Mouse (Mus musculus) cerebellum, adult 18-20 months (tissue): ENCODE data around the gene Lmbrd1.
"Not testable (repeated sequence)": the region's sequence is repeated elsewhere in the genome, so short reads cannot be mapped to it uniquely, and the experiment has no call there.

Source experiments
- DNase-seq, 2 experiments: peaks; one replicate each; pipeline ENCODE4 v3.0.0; 2021

The Lmbrd1 gene

DNA sequence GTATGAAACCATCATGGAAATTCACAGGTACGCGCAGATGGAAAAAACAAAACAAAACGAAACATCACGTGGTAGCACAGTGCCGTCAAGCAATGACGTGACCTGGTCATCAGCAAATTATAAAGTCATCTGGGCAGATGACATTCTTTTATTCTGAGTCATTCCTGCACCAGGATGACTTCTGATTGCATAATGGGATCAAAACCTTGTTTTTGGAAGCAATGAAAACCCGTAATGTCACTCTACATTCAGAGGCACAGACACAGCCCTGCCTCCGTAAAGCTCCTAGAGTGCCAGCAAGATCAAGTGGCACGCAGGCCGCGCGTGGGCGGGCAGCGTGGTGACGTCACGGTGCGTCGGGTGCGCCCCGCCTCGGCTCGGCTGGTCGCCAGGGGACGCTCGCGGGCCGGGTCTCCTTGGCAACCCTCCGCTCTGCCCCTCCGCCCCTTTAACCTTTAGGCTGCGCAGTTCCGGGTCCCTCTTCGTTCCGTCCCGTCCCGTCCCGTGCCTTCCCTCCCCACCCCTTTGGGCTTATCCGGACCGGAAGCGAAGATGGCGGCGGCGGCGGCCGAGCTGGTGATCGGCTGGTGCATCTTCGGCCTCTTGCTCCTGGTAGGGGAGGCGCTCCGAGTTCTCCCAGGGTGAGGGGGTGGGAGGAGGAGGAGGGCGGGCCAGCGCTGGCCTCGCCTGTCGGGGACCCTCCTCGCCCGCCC lies at the start of gene Lmbrd1:
Gene Lmbrd1 (plus strand): TSS at position 426 of the 713 bp plus-strand sequence.
- peak; percentile 90 to 99 for DNase-seq

DNA sequence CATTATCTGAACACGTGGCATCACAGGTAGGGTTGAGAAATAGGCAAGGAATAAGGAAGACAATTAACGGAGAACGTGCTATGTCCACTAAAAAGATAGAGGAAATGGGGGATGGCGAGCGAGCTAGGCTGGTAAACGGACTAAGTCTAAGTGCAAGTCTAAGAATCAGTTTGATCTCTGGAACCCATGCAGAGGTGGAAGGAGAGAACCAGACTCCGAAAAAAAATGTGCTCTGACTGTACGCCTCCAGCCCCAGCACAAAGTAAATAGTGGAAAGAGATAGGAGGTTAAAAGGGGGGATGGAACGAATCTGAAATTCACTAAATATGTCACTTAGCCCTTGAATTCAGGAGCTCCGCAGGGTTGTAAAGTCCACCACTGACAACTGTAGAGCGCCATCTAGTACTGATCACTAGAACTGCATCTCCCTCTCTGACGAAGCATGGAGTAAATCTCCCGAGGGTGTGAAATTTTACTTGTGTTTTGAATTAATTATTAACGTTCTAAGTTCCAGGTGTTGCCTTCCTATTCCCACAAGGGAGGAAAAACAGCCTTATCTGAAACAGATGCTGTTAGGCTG lies 44.8 kb upstream of the Lmbrd1 start:
- DNase-seq, result peak; percentile 60 to 61

DNA sequence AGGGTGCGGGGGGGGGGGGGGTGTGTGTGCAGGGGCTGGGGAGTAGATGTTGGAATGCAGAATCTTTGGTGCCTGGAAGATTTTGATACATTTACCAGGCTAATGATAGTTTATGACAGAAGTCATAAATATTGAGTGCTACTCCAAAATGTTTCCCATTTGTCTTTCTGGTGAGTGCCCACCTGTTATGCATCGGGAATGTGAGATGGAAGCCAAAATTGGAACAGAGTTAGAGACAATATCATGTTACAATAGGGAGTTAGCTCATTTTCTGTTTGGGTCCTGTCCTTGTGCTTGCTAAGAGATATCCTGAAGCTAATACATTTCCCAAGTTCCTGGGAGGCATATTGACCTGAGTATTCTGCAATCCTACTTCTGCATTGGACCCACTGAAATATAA lies 28.3 kb upstream of the Lmbrd1 start:
- DNase-seq, result no peak

GRCm38 (mm10) chr1:24659914-24660313 lies 18.5 kb upstream of the Lmbrd1 start:
- DNase-seq, result no peak

GRCm38 (mm10) chr1:24660662-24661061 lies 17.8 kb upstream of the Lmbrd1 start:
- DNase-seq, result not testable (repeated sequence)

DNA sequence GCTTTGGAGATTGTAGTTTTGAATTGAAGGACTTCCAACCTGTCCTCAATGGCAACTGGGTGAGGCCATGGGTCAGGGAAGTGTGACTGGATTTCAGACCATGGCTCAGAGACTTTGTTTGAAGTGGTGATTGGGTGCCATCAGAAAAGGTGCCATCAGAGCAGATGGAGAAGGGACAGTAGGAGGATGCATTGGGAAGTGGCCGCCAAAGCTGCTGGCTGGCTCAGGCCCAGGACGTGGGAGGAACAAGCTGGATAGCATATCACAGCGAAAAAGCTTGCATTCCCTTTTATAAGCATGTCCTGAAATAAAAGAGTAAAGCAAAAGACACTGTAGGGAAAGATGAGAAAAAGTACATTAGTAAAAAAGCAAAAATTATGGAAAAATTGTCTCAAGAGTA lies 16.9 kb upstream of the Lmbrd1 start:
- DNase-seq, result peak; percentile 92 to 96

DNA sequence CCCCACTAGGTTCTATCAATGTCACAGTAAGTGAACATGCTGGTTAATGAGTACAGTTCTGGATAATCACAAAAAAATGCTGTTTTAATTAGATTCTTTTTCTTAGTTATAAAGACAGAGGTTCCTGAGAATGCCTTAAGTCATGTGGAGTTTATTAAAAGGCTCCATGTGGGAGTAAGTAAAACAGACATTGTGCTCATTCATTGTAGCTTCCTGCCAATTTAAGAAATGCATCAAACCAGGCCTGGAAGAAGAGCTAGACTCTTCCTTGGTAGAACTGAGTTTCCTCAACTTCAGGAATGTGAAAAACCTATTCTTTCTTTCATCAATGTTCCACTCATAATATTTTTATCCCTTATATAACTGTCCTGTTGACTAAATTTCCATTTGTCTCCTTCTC lies 14.3 kb upstream of the Lmbrd1 start:
- DNase-seq, result no peak

- no peak for DNase-seq
Observed at GRCm38 (mm10) chr1:24673231-24673630, 5.2 kb upstream of the Lmbrd1 start.

- DNase-seq, result peak; percentile 53 to 55
Observed at GRCm38 (mm10) chr1:24677706-24678105, 724 bp upstream of the Lmbrd1 start.

- DNase-seq, result peak in 1 of 2 experiments; percentile 39
Observed at GRCm38 (mm10) chr1:24679071-24679470, 641 bp downstream of the Lmbrd1 start.

DNA sequence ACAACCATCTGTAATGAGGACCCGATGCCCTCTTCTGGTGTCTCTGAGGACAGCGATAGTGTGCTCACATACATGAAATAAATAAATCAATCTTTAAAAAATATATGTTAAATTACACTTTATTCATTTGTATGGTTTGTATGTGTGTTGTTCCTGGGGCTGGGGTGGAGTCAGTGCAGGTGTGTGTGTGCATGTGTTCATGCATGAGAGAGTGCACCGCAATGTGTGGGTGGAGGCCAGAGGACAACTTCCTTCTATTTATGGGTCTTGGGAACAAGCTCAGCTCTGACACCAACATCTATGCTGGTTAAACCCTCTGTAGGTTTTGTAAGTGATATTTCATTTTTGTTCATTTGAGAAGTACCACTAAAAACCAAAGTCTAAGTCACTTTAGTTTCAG lies 2.6 kb downstream of the Lmbrd1 start:
- DNase-seq, result no peak

- no peak for DNase-seq
Observed at GRCm38 (mm10) chr1:24681946-24682345, 3.5 kb downstream of the Lmbrd1 start.

DNA sequence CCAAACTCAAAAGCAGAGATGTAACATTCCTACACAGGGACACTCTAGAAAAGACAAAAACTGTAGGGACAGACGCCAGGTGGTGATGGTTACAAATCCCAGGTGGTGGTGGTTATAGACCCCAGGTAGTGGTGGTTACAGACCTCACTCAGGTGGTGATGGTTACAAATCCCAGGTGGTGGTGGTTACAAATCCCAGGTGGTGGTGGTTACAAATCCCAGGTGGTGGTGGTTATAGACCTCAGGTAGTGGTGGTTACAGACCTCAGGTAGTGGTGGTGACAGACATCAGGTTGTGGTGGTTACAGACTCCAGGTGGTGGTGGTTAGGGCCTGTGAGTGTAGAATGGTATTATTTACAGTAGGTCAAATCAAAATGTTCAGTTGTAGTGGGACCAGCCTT lies 5.5 kb downstream of the Lmbrd1 start:
- DNase-seq, result no peak

DNA sequence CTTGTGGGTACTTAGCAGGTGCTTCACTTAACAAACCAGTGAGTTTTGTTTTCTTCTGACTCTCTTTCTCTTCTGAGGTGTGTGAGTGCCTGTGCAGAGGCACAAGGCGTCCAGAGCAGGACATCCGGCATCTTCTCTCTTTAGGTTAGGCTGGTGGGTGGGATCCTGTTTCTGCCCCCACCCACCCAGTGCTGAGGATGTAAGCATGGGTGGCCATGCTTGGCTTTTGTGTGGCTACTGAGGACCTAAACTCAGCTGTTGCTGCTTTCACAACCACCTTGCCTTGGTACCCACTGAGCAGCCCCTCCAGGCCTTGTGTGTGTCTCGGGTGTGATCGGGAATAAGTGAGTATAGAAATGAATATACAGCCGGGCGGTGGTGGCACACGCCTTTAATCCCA lies 7.2 kb downstream of the Lmbrd1 start:
- no peak for DNase-seq

GRCm38 (mm10) chr1:24686235-24687021 lies 8.0 kb downstream of the Lmbrd1 start:
- DNase-seq, result no peak

- DNase-seq, result no peak
Observed at GRCm38 (mm10) chr1:24697677-24698076, 19.2 kb downstream of the Lmbrd1 start.

GRCm38 (mm10) chr1:24698146-24698880 lies 19.9 kb downstream of the Lmbrd1 start:
- no peak for DNase-seq

GRCm38 (mm10) chr1:24699320-24699719 lies 20.9 kb downstream of the Lmbrd1 start:
- DNase-seq, result no peak

DNA sequence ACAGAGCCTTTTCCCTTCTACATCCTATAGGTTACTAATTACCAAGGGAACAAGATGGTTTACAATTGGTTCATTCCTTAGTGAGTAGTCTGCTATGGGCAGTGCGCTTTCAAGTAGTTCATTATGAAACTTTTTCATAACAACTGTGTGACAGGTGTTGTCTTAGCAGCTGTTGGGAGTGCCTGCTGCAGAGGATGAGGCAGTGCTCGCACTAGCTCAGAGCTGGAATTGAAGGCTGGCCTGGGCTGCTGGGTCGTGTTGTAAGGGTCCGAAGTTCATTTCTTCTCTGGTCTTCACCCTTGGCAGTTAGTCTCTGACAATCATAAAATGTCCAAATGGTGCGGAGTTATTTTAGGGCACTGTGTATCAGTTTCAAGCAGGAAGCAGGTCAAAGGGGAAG lies 21.8 kb downstream of the Lmbrd1 start:
- no peak for DNase-seq

DNA sequence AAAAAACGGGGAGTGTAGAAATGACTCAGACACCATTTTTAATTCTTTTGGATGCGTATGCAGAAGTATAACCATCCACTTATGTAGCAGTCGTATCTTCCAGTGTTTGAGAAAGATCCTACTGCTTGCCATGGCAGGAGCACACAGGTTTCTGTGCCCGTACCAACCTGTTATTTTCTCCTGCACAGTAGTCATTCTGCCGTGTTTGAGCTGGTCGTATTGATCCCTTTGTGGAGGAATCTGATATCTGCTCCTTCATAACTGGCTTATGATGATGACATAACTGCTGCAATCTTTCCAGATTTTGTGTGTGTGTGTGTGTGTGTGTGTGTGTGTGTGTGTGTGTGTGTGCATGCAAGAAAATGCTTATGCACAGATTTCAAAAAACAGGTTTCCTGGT lies 25.4 kb downstream of the Lmbrd1 start:
- no peak for DNase-seq

DNA sequence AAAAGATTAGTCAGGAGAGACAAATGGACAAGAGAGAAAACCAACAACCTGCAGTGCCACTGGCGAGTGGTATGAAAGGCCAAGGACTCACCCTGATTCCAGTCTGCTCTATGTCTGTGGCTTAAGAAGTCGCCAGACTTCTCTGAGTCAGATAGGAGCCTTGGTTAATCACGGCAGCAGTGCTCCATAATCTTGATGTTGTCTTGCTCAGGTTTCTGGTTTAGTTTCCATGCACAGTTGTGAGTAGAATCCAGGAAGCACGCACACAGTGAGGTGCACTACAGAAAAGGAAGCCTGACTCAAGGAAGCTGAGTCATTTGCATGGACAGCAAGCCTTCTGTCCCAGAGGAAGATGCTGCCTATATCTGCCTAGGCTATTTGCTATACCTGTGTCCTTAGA lies 37.9 kb downstream of the Lmbrd1 start:
- DNase-seq, result no peak

DNA sequence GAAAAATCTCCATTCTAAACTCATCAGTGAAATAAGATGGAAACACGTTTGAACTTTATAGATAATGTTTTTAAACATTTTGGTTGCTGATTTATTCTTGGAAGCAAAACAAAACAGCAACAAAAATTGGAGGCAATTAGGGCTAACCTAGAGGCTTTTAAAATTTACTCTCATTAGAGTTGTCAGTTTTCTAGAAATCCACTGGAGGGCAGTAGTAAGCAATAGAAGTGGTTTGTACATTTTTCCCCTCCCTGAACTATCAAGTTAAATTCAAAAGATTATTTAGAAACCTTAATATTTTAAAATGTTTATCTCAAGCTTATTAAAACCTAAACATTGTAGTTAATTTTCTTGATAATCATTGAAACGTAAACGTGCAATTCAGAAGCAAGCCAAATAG lies 41.2 kb downstream of the Lmbrd1 start:
- no peak for DNase-seq

DNA sequence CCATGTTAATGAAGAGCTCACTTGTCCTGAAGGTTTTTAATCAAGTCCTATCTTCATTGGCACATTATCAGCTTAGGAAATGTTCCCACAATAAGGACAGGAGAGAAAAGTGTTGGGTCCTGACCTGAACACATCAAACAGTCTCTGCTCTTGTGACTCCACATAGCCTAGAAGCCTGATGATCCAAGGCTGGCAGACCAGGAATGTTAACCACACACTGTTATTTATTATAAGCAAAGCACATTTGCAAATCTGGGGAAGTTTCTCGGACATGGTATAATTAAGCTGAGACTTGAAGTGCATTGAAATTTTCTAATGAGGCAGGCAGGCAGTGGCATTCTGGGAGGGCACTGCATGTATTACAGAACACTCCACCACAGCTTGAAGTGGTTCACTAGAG lies 41.8 kb downstream of the Lmbrd1 start:
- no peak for DNase-seq
